Mouse (Mus musculus) liver, adult 2 months (tissue): ENCODE measurements around the gene Mien1.

Experiments
- CTCF ChIP-seq: fragments of 200-500 bp; IDR thresholded peaks from 2 replicates; pipeline ENCODE4 v1.5.1; 2011; ENCODE audit warnings: low read depth, low read length, control low read depth
- POLR2A ChIP-seq: fragments of 200-500 bp; IDR thresholded peaks from 2 replicates; pipeline ENCODE4 v1.6.1; 2011; ENCODE audit warnings: low read length, control low read depth; ENCODE audit not compliant: insufficient read depth; ENCODE audit errors: extremely low read depth

- no peak for TF ChIP-seq POLR2A
- no peak for TF ChIP-seq CTCF
Measured at GRCm38 (mm10) chr11:98470795-98471194, 32.0 kb upstream of the Mien1 start.
